Mouse (Mus musculus) G1E (cell line): ENCODE data around the gene Snrpg.

Experiments used
- CTCF ChIP-seq: IDR thresholded peaks from 2 replicates; pipeline ENCODE4 v1.5.1; 2012; ENCODE audit warnings: low read depth, low read length, inconsistent platforms, mixed read lengths
- GATA1 ChIP-seq: IDR thresholded peaks from 2 replicates; pipeline ENCODE4 v1.6.1; 2012; ENCODE audit warnings: borderline replicate concordance, low read length, inconsistent platforms, mixed read lengths
- GATA2 ChIP-seq: IDR thresholded peaks from 2 replicates; pipeline ENCODE4 v1.6.1; 2012; ENCODE audit warnings: low read depth, low read length, inconsistent platforms, borderline replicate concordance
- TAL1 ChIP-seq: conservative IDR thresholded peaks from 2 replicates; pipeline ENCODE4 v1.6.1; 2012; ENCODE audit warnings: low read depth, low read length, inconsistent platforms, mixed read lengths

GRCm38 (mm10) chr6:86418711-86419110 lies 47.6 kb downstream of the Snrpg start:
- TF ChIP-seq CTCF (no peak), GATA1 (no peak), TAL1 (no peak), GATA2 (no peak)
